Mouse (Mus musculus): Measurements from ENCODE around the gene Tspan7. TPM values are rescaled to one million over a fixed set of nuclear protein-coding genes. Genes with fewer than 3 reads are reported as not detected.

Tspan7 gene
- polyA plus RNA-seq, 1 experiment from 2014 or later, result 118 TPM

DNA sequence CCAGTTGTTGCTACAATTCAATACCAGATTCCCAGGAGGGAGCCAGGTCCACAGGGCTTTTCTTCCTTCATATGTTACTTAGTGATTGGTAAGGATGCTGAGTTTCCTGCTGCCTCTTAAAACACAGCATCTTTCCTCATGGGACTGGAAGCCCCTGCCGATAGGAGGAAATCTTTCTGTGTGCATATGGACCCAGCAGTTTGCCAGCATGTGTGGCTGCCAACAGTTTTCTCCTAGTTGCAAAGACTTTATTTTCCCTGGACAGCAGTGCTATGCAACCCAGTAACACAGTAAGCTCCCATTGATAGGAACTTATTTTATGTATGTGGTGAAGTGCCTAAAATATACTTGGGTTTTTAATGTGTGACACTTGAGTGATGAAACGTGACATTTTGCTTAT is 73.7 kb downstream of the Tspan7 start:
- no peak for ATAC-seq (ENCODE audit: low FRiP score)
- Histone ChIP-seq H3K4me1 (no peaks in the 10 kb centered on the region; the same call in 1 of the 2 replicates), H3K27me3 (no peaks in the 10 kb centered on the region), H3K9me3 (no peaks in the 10 kb centered on the region), H3K9ac (no peak overlapping the region), H3K4me3 (replicated peaks) (no peak overlapping the region), H3K27ac (no peak overlapping the region), H3K36me3 (replicated peaks) (no peaks in the 10 kb centered on the region), H3K4me2 (no peak overlapping the region)
- 84% methylated on average over 2 of the region's 2 CpGs for WGBS

DNA sequence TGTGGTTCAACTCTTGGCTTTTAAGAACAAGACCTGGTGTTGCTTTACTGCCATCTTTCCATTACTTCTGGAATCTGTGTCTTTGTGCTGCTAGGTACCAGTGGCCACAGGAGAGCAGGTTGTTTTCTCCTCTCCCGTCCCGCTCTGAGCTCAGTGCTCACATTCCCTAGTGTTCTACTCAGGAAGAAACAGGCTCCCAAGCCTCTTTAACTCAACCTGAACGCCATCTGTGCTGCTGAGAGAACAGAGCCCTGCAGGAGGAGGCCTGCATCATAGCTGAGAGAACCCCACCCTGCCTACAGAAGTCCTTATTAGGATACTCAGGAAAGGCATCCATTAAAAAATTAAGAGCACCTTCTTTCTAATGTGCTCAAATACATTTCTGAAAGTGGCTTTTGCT is 80.9 kb downstream of the Tspan7 start:
- Histone ChIP-seq H3K4me1 (no peaks in the 10 kb centered on the region), H3K4me3 (replicated peaks) (no peak overlapping the region), H3K27ac (no peak overlapping the region), H3K4me2 (no peak overlapping the region), H3K9ac (no peak overlapping the region), H3K36me3 (replicated peaks) (no peaks in the 10 kb centered on the region), H3K27me3 (no peaks in the 10 kb centered on the region), H3K9me3 (no peaks in the 10 kb centered on the region)
- 81% methylated on average over 3 of the region's 3 CpGs for WGBS
- no peak for ATAC-seq (ENCODE audit: low FRiP score)

DNA sequence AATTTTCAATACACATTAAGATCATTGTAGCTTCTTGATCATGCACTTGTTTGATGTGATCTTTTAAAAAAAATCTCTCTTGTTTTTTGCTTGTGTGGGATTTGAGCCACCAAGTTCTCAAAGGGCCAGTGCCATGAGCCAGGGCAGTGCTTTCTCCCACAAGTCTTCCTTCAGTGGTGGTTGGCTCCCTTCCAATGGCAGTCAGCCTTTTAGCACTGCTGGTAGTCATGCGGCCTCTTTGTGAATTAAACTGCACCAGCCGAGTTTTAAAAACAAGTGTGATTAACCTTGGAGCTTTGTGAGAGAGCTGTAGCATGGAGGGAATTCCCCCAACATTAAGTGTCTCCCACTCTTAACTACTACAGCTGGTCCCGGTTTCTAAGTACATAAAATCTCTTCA is 89.6 kb downstream of the Tspan7 start:
- H3K27ac ChIP-seq, result no peak overlapping the region
- no peak overlapping the region for H3K9ac ChIP-seq
- H3K27me3 ChIP-seq, result no peaks in the 10 kb centered on the region
- no peak overlapping the region for H3K4me2 ChIP-seq
- no peak overlapping the region for H3K4me3 ChIP-seq (replicated peaks)
- H3K36me3 ChIP-seq (replicated peaks), result no peaks in the 10 kb centered on the region
- no peak for ATAC-seq (ENCODE audit: low FRiP score)
- no peaks in the 10 kb centered on the region for H3K9me3 ChIP-seq
- H3K4me1 ChIP-seq, result no peaks in the 10 kb centered on the region
- 27% methylated on average over 3 of the region's 3 CpGs for WGBS

DNA sequence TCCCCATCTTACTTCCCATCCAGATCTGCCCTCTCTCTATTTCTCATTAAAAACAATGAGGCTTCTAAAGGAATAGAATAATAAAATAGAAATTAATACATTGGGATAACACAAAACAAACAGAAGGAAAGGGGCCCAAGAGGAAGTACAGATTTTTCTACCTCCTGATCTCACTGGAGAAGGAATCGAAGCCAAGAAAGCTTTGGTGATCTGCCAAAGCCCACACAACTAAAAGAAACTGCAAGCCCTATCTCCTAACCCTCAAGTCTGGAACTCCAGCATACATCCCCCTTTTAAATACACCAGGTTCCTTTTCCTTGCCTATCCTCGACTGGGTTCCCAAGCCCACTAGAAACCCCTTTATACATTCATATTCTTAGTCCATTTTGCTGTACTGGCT is 90.4 kb downstream of the Tspan7 start:
- H3K4me2 ChIP-seq, result no peak overlapping the region
- no peak for ATAC-seq (ENCODE audit: low FRiP score)
- H3K4me3 ChIP-seq (replicated peaks), result no peak overlapping the region
- H3K27ac ChIP-seq, result no peak overlapping the region
- no peaks in the 10 kb centered on the region for H3K9me3 ChIP-seq
- no peaks in the 10 kb centered on the region for H3K36me3 ChIP-seq (replicated peaks)
- H3K4me1 ChIP-seq, result no peaks in the 10 kb centered on the region
- 65% methylated on average over 2 of the region's 2 CpGs for WGBS
- no peak overlapping the region for H3K9ac ChIP-seq
- H3K27me3 ChIP-seq, result no peaks in the 10 kb centered on the region

DNA sequence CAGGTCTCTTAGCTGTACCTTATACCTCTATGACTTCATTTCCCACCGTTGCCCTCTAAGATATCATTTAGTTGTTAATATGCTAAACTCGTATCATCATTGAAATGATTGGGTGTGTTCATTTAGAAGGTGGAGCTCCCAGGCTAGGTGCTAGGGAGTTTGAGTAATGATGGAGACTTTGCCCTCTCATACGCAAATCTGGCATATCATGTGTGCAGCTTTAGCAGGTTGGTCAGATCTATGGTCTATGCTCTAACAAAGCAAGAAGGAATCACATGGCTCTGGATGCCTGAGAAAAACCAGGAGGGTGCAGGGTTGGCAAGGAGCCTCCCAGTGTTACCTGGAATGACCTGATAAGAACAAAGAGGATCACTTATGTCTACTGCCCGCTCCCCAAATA is 91.4 kb downstream of the Tspan7 start:
- H3K4me2 ChIP-seq, result no peak overlapping the region
- H3K4me3 ChIP-seq (replicated peaks), result no peak overlapping the region
- H3K36me3 ChIP-seq (replicated peaks), result no peaks in the 10 kb centered on the region
- no peaks in the 10 kb centered on the region for H3K27me3 ChIP-seq
- no peak overlapping the region for H3K27ac ChIP-seq
- no peaks in the 10 kb centered on the region for H3K4me1 ChIP-seq
- ATAC-seq (ENCODE audit: low FRiP score), result no peak
- H3K9ac ChIP-seq, result no peak overlapping the region
- no peaks in the 10 kb centered on the region for H3K9me3 ChIP-seq
- WGBS, result 86% methylated on average over 4 of the region's 4 CpGs

DNA sequence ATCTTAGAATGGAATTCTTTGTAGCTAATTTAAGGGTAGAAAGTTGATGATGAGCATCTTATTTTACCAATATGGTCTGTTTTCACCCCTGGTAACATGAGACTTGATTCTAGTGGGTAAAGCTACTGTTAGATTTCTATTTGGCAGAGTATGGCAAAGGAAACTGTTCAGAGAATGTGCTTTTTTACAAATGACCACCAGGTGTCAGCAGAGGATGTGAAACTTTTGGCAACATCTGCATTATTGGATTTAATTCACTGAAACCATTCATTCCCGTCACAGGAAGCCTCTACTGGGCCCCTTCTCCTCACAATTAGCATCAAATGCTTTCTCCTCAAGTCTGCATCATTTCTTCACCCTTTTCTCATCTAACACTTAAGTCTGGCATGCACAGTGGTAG is 92.4 kb downstream of the Tspan7 start:
- H3K9ac ChIP-seq, result no peak overlapping the region
- H3K27ac ChIP-seq, result no peak overlapping the region
- H3K9me3 ChIP-seq, result no peaks in the 10 kb centered on the region
- no peaks in the 10 kb centered on the region for H3K27me3 ChIP-seq
- no peaks in the 10 kb centered on the region for H3K4me1 ChIP-seq
- H3K4me2 ChIP-seq, result no peak overlapping the region
- H3K36me3 ChIP-seq (replicated peaks), result no peaks in the 10 kb centered on the region
- 25% methylated on average over 1 of the region's 1 CpGs for WGBS
- no peak for ATAC-seq (ENCODE audit: low FRiP score)
- H3K4me3 ChIP-seq (replicated peaks), result no peak overlapping the region

DNA sequence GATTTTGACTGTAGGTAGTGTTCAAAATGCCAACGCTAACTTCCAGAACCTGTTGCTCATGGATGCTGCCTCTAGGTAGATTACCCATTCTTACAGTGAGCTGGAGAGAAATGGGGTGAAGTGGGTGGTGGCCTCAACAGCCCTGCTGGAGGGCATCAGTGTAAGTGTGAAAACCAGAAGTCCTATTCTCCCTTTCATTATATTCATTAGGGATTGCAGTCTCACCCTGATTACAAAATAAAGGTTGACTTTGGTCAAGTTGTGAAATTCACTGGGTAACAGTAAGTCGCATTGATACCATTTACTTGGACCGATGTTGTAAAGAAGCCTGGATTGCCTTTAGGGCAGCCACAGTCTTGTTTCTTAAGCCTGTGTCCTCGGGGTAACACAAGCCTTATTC is 97.8 kb downstream of the Tspan7 start:
- H3K9ac ChIP-seq, result no peak overlapping the region
- 0 out of 2 replicates have a peak, but pooled peaks cover 4% of the 10 kb centered on the region for H3K36me3 ChIP-seq (replicated peaks)
- no peak overlapping the region for H3K4me3 ChIP-seq (replicated peaks)
- H3K27ac ChIP-seq, result no peak overlapping the region
- no peaks in the 10 kb centered on the region for H3K9me3 ChIP-seq
- no peak overlapping the region for H3K4me2 ChIP-seq
- no peak for ATAC-seq (ENCODE audit: low FRiP score)
- H3K27me3 ChIP-seq, result no peaks in the 10 kb centered on the region
- H3K4me1 ChIP-seq, result no peaks in the 10 kb centered on the region
- 82% methylated on average over 4 of the region's 4 CpGs for WGBS

DNA sequence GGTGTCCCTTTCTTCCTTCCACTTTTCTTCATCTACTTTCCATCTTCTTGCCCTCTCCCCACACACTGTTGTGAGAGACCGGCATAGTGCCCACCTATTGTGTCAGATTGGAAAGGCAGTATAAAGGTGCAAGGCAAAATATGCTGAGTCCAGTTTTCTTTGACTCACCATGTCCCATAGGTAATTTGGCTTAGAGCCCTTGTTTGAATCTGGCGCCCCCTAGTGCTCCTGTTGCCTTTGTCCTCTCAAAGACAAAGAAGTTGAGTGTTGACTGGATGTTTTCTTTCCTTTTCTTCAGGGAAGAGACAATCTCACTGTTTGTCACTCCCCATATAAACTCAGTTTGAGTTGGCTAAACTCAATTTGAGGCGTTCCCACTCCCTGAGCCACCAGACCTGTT is 107.3 kb downstream of the Tspan7 start:
- H3K27me3 ChIP-seq, result no peaks in the 10 kb centered on the region
- H3K36me3 ChIP-seq (replicated peaks), result 0 out of 2 replicates have a peak, but pooled peaks cover 4% of the 10 kb centered on the region
- no peak for ATAC-seq (ENCODE audit: low FRiP score)
- H3K9me3 ChIP-seq, result no peaks in the 10 kb centered on the region
- H3K9ac ChIP-seq, result no peak overlapping the region
- WGBS, result 62% methylated on average over 3 of the region's 3 CpGs
- no peak overlapping the region for H3K27ac ChIP-seq
- no peak overlapping the region for H3K4me3 ChIP-seq (replicated peaks)
- no peak overlapping the region for H3K4me2 ChIP-seq
- no peaks in the 10 kb centered on the region for H3K4me1 ChIP-seq

DNA sequence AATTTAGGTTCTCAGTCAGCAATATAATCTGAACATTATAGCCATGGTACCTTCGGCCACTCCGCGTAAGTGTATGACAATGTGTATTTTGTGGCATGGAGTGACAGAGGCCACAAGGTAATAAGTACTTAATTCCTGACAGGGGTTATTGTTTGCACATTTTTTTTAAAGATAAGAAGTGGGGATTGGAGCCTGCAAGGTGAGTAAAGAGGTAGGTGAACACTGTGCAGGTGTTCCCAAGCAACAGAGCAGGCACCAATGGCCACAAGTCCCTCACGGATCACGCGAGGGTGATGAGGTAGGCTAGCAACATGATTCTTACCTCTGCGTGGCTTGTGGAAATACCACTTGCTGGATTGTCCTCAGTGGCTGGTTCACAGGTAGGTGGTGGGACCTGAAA is 108.6 kb downstream of the Tspan7 start:
- no peaks in the 10 kb centered on the region for H3K4me1 ChIP-seq
- no peak overlapping the region for H3K4me3 ChIP-seq (replicated peaks)
- H3K4me2 ChIP-seq, result no peak overlapping the region
- no peaks in the 10 kb centered on the region for H3K9me3 ChIP-seq
- no peak for ATAC-seq (ENCODE audit: low FRiP score)
- WGBS, result 95% methylated on average over 7 of the region's 7 CpGs
- no peak overlapping the region for H3K9ac ChIP-seq
- H3K27me3 ChIP-seq, result no peaks in the 10 kb centered on the region
- H3K36me3 ChIP-seq (replicated peaks), result 0 out of 2 replicates have a peak, but pooled peaks cover 4% of the 10 kb centered on the region
- no peak overlapping the region for H3K27ac ChIP-seq

DNA sequence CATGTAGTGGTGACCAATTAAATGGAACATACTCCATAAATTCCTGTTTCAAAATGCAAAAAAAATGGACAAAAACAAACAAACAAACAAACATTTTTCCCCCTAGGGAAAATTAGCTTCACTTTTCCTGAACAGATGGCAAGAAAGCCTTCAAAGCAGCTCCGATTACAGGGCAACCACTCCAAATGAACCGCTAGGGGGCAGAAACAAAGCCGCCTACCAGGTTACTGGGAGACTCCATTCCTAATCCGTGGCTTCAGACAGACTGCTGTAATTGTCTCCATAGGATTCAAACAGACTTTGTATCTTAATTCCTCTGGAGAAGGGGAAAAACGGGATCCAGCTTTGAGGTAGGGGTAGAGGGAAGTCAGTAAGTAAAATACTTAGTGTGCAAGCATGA is 132.2 kb downstream of the Tspan7 start:
- no peaks in the 10 kb centered on the region for H3K4me1 ChIP-seq
- no peaks in the 10 kb centered on the region for H3K27me3 ChIP-seq
- H3K27ac ChIP-seq, result no peak overlapping the region
- ATAC-seq (ENCODE audit: low FRiP score), result no peak
- H3K9ac ChIP-seq, result no peak overlapping the region
- no peak overlapping the region for H3K4me3 ChIP-seq (replicated peaks)
- H3K36me3 ChIP-seq (replicated peaks), result no peaks in the 10 kb centered on the region
- H3K4me2 ChIP-seq, result no peak overlapping the region
- WGBS, result 16% methylated on average over 5 of the region's 5 CpGs
- H3K9me3 ChIP-seq, result no peaks in the 10 kb centered on the region

DNA sequence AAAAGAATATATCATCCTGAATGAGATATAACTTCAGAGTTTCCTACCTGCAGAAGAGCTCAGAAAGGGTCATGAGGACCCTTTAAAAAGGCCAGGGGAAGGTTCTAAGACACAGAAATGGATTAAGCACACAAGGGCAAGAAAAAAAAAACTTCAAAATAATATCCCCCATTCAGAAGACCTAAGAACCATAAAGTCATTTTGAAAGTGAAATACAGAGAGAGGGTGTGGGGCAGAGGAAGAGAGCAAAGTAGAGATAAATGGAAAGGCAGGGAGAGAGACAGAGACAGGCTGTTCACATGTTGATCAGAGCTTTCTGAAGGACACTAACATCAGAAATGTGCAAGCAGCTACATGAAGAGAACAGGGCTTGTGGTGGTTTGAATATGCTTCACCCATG is 156.1 kb downstream of the Tspan7 start:
- Histone ChIP-seq H3K27ac (no peak overlapping the region), H3K4me2 (no peak overlapping the region), H3K27me3 (no peaks in the 10 kb centered on the region), H3K36me3 (replicated peaks) (no peaks in the 10 kb centered on the region), H3K4me3 (replicated peaks) (no peak overlapping the region), H3K4me1 (no peaks in the 10 kb centered on the region), H3K9me3 (no peaks in the 10 kb centered on the region), H3K9ac (no peak overlapping the region)
- ATAC-seq (ENCODE audit: low FRiP score), result no peak

Measured in forebrain, embryonic 12.5 days (tissue).